8 mouse cellular contexts compared by ENCODE assay signal in the genomic region with DNA sequence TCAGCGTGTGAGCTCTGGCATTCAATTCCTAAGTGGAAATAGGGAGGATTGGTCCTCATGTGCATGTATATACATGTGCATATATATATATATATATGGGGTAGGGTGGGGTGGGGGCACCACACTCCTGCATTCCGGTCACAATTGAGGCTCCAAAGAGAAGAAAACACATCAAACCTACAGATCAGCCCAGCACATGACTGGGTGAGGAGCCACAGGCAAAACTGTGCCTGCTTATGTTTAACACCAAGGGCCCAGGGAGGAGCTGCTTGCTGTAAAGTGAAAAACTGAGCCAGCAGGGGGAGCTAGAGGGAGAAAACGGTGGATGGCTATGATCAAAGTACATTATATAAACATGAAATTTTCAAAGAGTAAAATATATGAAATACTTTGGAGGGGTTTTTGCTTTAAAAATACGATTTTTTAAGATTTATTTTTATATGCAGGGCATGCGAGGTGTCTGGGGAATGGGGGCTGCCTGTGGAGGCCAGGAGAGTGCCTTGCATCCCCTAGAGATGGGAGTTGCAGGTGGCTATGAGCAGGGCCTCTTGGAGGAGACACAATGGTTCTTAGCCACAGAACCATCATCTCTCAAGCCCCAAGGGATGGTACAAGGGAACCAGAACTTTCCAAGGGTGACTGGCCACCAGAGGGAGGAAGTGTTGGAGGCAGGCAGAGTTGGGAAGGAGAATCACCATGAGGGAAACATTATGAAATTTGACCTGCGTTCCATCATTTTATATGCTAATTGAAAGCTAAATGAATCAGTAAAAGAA. TPM values are rescaled to one million over a fixed set of nuclear protein-coding genes. Genes with fewer than 3 reads are reported as not detected.
DNase-seq lines count a peak whose midpoint lies in the region; ATAC-seq and TF ChIP-seq lines count a peak whose summit lies in the region.

No protein-coding gene starts in this region.

- WGBS in bone marrow, adult 2 months, result 31% methylated on average over 6 of the region's 6 CpGs
- WGBS in embryonic facial prominence, embryonic 14.5 days, result 28% methylated on average over 6 of the region's 6 CpGs
- whole genome bisulfite sequencing in liver, embryonic 15.5 days (ENCODE audit: insufficient replicate concordance), result 21% methylated on average over 6 of the region's 6 CpGs
- WGBS in neural tube, embryonic 14.5 days, result 36% methylated on average over 6 of the region's 6 CpGs
- 39% methylated on average over 6 of the region's 6 CpGs for whole genome bisulfite sequencing in thymus, adult 2 months

- no peak overlapping the region for H3K4me3 ChIP-seq in bone marrow, adult 2 months (replicated peaks; ENCODE audit: control insufficient read depth, low read depth, low read length)
- no peak overlapping the region for H3K4me3 ChIP-seq in embryonic facial prominence, embryonic 14.5 days (ENCODE audit: low read depth, low read length)
- no peak overlapping the region for H3K4me3 ChIP-seq in liver, embryonic 15.5 days (replicated peaks)
- no peak overlapping the region for H3K4me3 ChIP-seq in neural tube, embryonic 14.5 days (ENCODE audit: low read depth, low read length)
- H3K4me3 ChIP-seq in thymus, adult 2 months (ENCODE audit: control insufficient read depth, insufficient read depth, low read length), result no peak overlapping the region

- H3K4me2 ChIP-seq in embryonic facial prominence, embryonic 14.5 days (ENCODE audit: low read depth, low read length), result no peak overlapping the region
- H3K4me2 ChIP-seq in liver, embryonic 15.5 days, result peak overlapping the region; percentile 58
- H3K4me2 ChIP-seq in neural tube, embryonic 14.5 days (ENCODE audit: low read depth, low read length), result no peak overlapping the region

- no peaks in the 10 kb centered on the region for H3K9me3 ChIP-seq in embryonic facial prominence, embryonic 14.5 days (ENCODE audit: control insufficient read depth, low read length)
- H3K9me3 ChIP-seq in liver, embryonic 15.5 days (replicated peaks), result no peaks in the 10 kb centered on the region
- H3K9me3 ChIP-seq in neural tube, embryonic 14.5 days (ENCODE audit: control insufficient read depth, low read length), result no peaks in the 10 kb centered on the region

- intact Hi-C loops in heart, postnatal 14 days (cut with DNase I), result loop anchor here (2.0 kb wide), 3 partner anchors 128 to 416 kb away; no protein-coding TSS in a partner anchor

- TF ChIP-seq POLR2A in bone marrow, adult 2 months (IDR thresholded peaks at IDR 0.05; ENCODE audit: borderline replicate concordance, control insufficient read depth, low read depth, low read length), result no peak
- no peak for TF ChIP-seq POLR2A in thymus, adult 2 months (IDR thresholded peaks at IDR 0.05; ENCODE audit: control insufficient read depth, extremely low read depth, insufficient read depth, low read length, poor library complexity)

- no peaks in the 10 kb centered on the region for H3K27me3 ChIP-seq in embryonic facial prominence, embryonic 14.5 days (replicated peaks; ENCODE audit: control insufficient read depth, insufficient read depth, low read length)
- H3K27me3 ChIP-seq in liver, embryonic 15.5 days, result no peaks in the 10 kb centered on the region
- no peaks in the 10 kb centered on the region for H3K27me3 ChIP-seq in neural tube, embryonic 14.5 days (ENCODE audit: control insufficient read depth, insufficient read depth, low read length)
- H3K27me3 ChIP-seq in thymus, adult 2 months (ENCODE audit: control insufficient read depth, insufficient read depth, low read length), result no peaks in the 10 kb centered on the region

- no peak overlapping the region for H3K27ac ChIP-seq in bone marrow, adult 2 months (ENCODE audit: control insufficient read depth, insufficient read depth, low read depth, low read length, poor library complexity)
- H3K27ac ChIP-seq in embryonic facial prominence, embryonic 14.5 days (replicated peaks; ENCODE audit: low read depth, low read length), result no peak overlapping the region
- H3K27ac ChIP-seq in liver, embryonic 15.5 days (replicated peaks), result peak overlapping the region; percentile 69
- H3K27ac ChIP-seq in neural tube, embryonic 14.5 days (ENCODE audit: low read depth, low read length), result no peak overlapping the region
- H3K27ac ChIP-seq in thymus, adult 2 months (ENCODE audit: control insufficient read depth, insufficient read depth, low read length), result no peak overlapping the region

- H3K4me1 ChIP-seq in bone marrow, adult 2 months (ENCODE audit: control insufficient read depth, insufficient read depth, low read length), result peaks cover 1% of the 10 kb centered on the region; the same call in 1 of the 2 replicates
- no peaks in the 10 kb centered on the region for H3K4me1 ChIP-seq in embryonic facial prominence, embryonic 14.5 days (ENCODE audit: control insufficient read depth, insufficient read depth, low read length)
- H3K4me1 ChIP-seq in liver, embryonic 15.5 days (replicated peaks), result peaks cover 59% of the 10 kb centered on the region
- peaks cover 3% of the 10 kb centered on the region; the same call in 1 of the 2 replicates for H3K4me1 ChIP-seq in neural tube, embryonic 14.5 days (ENCODE audit: control insufficient read depth, insufficient read depth, low read length)
- no peaks in the 10 kb centered on the region for H3K4me1 ChIP-seq in thymus, adult 2 months (replicated peaks; ENCODE audit: control insufficient read depth, insufficient read depth, low read length)

- H3K9ac ChIP-seq in embryonic facial prominence, embryonic 14.5 days (ENCODE audit: low read depth, low read length), result no peak overlapping the region
- peak overlapping the region; percentile 9; the same call in 1 of the 2 replicates for H3K9ac ChIP-seq in liver, embryonic 15.5 days
- H3K9ac ChIP-seq in neural tube, embryonic 14.5 days (replicated peaks; ENCODE audit: low read depth, low read length), result no peak overlapping the region

- peak; percentile 26; the same call in 1 of the 2 replicates for ATAC-seq in embryonic facial prominence, embryonic 14.5 days (ENCODE audit: low read depth)
- no peak for ATAC-seq in liver, embryonic 15.5 days (ENCODE audit: insufficient read depth)
- ATAC-seq in neural tube, embryonic 14.5 days (ENCODE audit: low read depth), result peak; percentile 60

- H3K36me3 ChIP-seq in embryonic facial prominence, embryonic 14.5 days (ENCODE audit: control insufficient read depth, insufficient read depth, low read length), result no peaks in the 10 kb centered on the region
- H3K36me3 ChIP-seq in liver, embryonic 15.5 days (replicated peaks), result no peaks in the 10 kb centered on the region
- no peaks in the 10 kb centered on the region for H3K36me3 ChIP-seq in neural tube, embryonic 14.5 days (ENCODE audit: control insufficient read depth, insufficient read depth, low read length)
- H3K36me3 ChIP-seq in thymus, adult 2 months (ENCODE audit: control insufficient read depth, insufficient read depth, low read length), result no peaks in the 10 kb centered on the region

- TF ChIP-seq CTCF in bone marrow, adult 2 months (IDR thresholded peaks at IDR 0.05; ENCODE audit: control insufficient read depth, insufficient read depth, low read length), result peak; percentile 69
- TF ChIP-seq CTCF in thymus, adult 2 months (IDR thresholded peaks at IDR 0.05; ENCODE audit: borderline replicate concordance, control insufficient read depth, extremely low read depth, insufficient read depth, low read length, poor library complexity), result no peak

- DNase-seq in CD8-positive naive resting alpha-beta T cell, adult 2 months (ENCODE audit: low read depth in 2 of 2, low spot score in 2 of 2), result peak; percentile 71 to 82
- DNase-seq in embryonic facial prominence, embryonic 14.5 days (ENCODE audit: low spot score), result peak; percentile 79
- DNase-seq in heart, postnatal 14 days, result peak; percentile 81 to 92
- peak; percentile 78 to 92 for DNase-seq in kidney, postnatal 36 days
- DNase-seq in thymus, adult 2 months, result peak; percentile 81

RNA-seq across cellular contexts. Expression of a gene that starts 38.4 kb away (rescaled TPM):
- not detected in 2 replicates for polyA plus RNA-seq in bone marrow, adult 2 months (2011; ENCODE audit: insufficient read depth, insufficient read length, low replicate concordance, missing spikeins)
- not detected in 2 replicates for polyA plus RNA-seq in embryonic facial prominence, embryonic 14.5 days (2014; fragmentation: Nextera tagmentation; extraction: Ambion mirVana)
- not detected for total RNA-seq in heart, postnatal 14 days (2021)
- not detected in 2 replicates for polyA plus RNA-seq in liver, embryonic 15.5 days (2015; fragmentation: Nextera tagmentation; extraction: Ambion mirVana)
- not detected in 2 replicates for polyA plus RNA-seq in neural tube, embryonic 14.5 days (2014; fragmentation: Nextera tagmentation; extraction: Ambion mirVana)
- polyA plus RNA-seq in thymus, adult 2 months (2012; rRNA removed), result 0.23 and 0.28 TPM in 2 replicates
